Mouse (Mus musculus) bone marrow, adult 2 months (tissue): Measurements from ENCODE around the gene Grcc10. TPM values are rescaled to one million over a fixed set of nuclear protein-coding genes. Genes with fewer than 3 reads are reported as not detected.

ENCODE experiments used
- H3K27ac ChIP-seq: fragments of 200-500 bp; 2 replicates; pipeline ENCODE4 v1.5.1; 2012; ENCODE audit warnings: low read depth, mild to moderate bottlenecking, control low read depth, inconsistent platforms, low read length; ENCODE audit not compliant: control insufficient read depth, poor library complexity, insufficient read depth
- H3K4me1 ChIP-seq: fragments of 200-500 bp; 2 replicates; pipeline ENCODE4 v1.6.1; 2011; ENCODE audit warnings: low read length; ENCODE audit not compliant: control insufficient read depth, insufficient read depth
- H3K4me3 ChIP-seq: fragments of 200-500 bp; replicated peaks from 2 replicates; pipeline ENCODE3; 2011; ENCODE audit warnings: mild to moderate bottlenecking, low read depth, low read length, control low read depth; ENCODE audit not compliant: control insufficient read depth
- CTCF ChIP-seq: fragments of 200-500 bp; IDR thresholded peaks from 2 replicates; pipeline ENCODE4 v1.5.1; 2011; ENCODE audit warnings: low read length, control low read depth; ENCODE audit not compliant: control insufficient read depth, insufficient read depth
- POLR2A ChIP-seq: fragments of 200-500 bp; IDR thresholded peaks from 2 replicates; pipeline ENCODE4 v1.6.1; 2011; ENCODE audit warnings: low read depth, mild to moderate bottlenecking, control low read depth, low read length, borderline replicate concordance; ENCODE audit not compliant: control insufficient read depth
- WGBS: fragments of 180-500 bp; shearing (Covaris S2); methylation state at CpG from one replicate; pipeline ENCODE4 v1.1.7; 2018; 5-methylcytosine and 5-hydroxymethylcytosine counted together
- polyA plus RNA-seq: library from polyadenylated mRNA; stranded (reverse); fragments of >200 nt; gene quantifications from 2 replicates; pipeline ENCODE4 v1.2.4, GENCODE M21; 2011; ENCODE audit warnings: low replicate concordance; ENCODE audit not compliant: missing spikeins, insufficient read depth, insufficient read length

Grcc10 gene
- polyA plus RNA-seq, 1 experiment = 208 TPM

DNA sequence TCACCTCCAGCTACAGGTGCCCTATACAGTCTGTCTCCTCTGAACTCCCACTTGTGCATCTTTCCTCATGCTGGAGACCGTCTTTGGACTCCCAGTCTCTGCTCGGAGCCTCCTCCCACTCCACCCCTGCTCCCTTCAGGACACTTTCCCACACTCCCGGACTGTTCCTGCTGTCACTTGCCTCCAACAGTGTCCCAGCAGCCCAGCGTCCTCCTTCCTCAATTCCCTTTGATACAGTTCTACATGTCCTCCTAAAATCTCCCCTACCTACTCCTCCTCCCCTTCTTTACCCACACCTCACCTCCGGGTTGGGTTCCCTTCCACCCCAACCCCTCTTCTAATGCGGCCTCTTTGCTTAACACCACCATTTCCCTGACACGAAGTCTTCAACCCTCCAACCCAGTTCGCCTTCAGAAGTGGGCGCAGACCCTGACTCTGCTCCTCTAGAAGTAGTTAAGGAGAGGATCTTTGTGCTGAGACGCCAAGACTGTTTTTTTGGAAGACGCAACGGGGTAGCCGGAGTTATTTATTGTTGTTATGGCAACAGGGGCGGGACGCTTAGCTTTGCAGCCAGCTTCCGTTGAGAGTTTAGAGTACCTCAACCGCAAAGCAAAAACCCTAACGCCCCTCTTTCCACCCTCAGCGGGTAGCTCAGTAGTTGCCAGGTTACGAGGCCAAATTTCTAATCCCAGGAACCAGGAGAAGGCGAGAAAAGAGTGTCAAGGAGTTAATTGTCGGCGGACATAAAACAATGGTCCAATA, 38.2 kb upstream of the Grcc10 start, which contains the start of gene Lrrc23:
Gene Lrrc23, minus strand, starts transcription at position 506 of the 762 bp plus-strand sequence.
- H3K4me3 ChIP-seq = no peak within 1 kb of the TSS
- TF ChIP-seq CTCF (no peak), POLR2A (no peak)
- H3K27ac ChIP-seq = no peak within 1 kb of the TSS
- H3K4me1 ChIP-seq = no peaks in the 10 kb centered on the region; the same call in 1 of the 2 replicates
- 5% methylated on average over 23 of the region's 23 CpGs for WGBS

DNA sequence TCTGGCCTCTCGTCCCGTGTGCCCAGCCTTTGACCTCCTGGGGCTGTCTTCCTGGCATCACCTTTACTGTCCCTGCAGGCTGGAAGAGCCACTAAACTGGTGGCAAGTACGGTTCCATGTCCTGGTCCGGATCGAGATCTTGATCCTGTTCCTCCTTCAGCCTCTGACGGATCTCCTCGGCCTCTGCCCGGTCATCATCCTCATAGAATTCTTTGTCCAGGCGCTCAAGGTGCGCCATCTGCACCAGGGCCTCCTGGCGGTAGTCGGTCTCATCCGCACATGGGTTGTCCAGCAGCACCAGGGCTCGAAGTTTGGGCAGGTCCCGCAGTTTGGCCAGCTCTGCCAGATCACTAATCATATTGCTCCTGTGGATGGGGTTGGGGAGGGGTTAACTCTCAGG, 29.3 kb upstream of the Grcc10 start:
- WGBS = 85% methylated on average over 15 of the region's 15 CpGs
- Histone ChIP-seq H3K27ac (no peak overlapping the region), H3K4me3 (no peak overlapping the region), H3K4me1 (no peaks in the 10 kb centered on the region)
- no peak for TF ChIP-seq POLR2A
- TF ChIP-seq CTCF = no peak

DNA sequence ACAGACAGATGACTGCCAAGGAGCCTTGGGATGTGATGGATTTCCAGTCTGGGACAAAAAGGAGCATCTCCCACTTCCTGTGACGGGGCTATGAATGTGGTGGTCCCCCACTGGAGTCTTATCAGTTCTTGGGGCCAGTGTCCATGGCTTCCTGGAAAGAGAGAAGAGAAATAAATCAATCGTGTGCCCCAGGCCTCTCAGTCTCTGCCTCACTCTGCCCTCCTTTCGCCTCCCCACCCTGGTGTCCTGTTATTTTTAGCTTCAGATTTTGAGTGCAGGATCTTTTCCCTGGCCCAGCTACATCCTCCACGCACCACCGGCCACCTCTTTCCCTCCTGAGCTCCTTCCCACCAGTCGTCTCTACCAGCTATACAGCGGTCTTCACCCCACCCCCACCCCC, 28.8 kb upstream of the Grcc10 start:
- 49% methylated on average over 7 of the region's 7 CpGs for WGBS
- no peak overlapping the region for H3K4me3 ChIP-seq
- TF ChIP-seq POLR2A = no peak
- TF ChIP-seq CTCF = no peak
- H3K4me1 ChIP-seq = no peaks in the 10 kb centered on the region
- H3K27ac ChIP-seq = no peak overlapping the region

DNA sequence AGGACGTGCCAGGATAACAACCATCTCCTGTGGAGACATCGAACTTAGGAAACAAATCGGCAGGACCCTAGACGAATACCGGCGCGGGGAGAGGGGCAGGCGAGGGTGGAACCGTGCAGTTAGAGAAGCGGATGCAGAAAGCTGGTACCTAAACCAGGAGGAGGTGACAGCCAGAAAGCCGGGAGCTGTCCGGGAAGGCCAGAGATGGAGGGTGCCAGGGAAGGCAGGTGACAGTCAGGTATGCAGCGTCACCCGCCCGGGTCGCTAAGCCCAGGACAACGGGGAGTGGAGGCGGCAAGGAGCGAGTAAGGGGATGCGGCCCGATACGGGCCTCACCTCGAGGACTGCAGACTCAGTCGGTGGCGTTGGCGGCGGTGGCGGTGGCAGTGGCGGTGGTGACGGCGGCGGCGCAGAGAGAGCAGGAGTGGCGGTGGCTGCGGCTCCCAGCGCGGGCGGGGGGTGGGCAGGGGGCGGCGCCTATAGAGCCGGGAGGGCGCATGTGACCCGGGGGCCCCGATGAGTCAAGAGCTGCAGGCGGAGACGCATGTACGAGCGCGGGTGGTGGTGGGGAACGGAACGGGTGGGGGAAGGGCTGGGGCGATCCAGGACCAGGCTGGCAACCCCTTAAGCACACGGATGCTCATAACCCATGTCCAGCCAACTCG, 28.1 kb upstream of the Grcc10 start, which contains the start of gene Eno2:
Gene Eno2, minus strand, starts transcription at position 573 of the 665 bp plus-strand sequence.
- no peaks in the 10 kb centered on the region for H3K4me1 ChIP-seq
- WGBS = 1% methylated on average over 51 of the region's 54 CpGs
- peak within 1 kb of the TSS; percentile 1 for H3K4me3 ChIP-seq
- no peak within 1 kb of the TSS for H3K27ac ChIP-seq
- TF ChIP-seq POLR2A (no peak), CTCF (no peak)

DNA sequence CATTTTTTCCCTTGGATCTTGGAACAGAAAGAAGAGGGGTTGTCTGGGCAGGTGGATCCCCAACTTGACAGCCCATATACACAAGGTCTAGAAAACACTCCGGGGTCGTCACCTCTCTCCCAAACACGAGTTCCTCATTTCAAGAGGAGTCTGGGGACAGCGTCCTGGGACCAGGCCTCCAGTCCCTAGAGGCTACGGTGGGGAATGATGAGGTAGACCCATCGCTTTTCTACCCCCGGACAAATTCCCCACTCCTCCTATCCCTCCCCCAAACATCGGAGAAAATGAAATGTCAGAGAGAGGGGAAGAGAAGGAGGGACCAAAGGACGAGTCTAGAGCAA, 27.5 kb upstream of the Grcc10 start:
- Histone ChIP-seq H3K27ac (no peak overlapping the region), H3K4me1 (no peaks in the 10 kb centered on the region), H3K4me3 (no peak overlapping the region)
- 2% methylated on average over 9 of the region's 9 CpGs for WGBS
- TF ChIP-seq POLR2A (no peak), CTCF (no peak)

DNA sequence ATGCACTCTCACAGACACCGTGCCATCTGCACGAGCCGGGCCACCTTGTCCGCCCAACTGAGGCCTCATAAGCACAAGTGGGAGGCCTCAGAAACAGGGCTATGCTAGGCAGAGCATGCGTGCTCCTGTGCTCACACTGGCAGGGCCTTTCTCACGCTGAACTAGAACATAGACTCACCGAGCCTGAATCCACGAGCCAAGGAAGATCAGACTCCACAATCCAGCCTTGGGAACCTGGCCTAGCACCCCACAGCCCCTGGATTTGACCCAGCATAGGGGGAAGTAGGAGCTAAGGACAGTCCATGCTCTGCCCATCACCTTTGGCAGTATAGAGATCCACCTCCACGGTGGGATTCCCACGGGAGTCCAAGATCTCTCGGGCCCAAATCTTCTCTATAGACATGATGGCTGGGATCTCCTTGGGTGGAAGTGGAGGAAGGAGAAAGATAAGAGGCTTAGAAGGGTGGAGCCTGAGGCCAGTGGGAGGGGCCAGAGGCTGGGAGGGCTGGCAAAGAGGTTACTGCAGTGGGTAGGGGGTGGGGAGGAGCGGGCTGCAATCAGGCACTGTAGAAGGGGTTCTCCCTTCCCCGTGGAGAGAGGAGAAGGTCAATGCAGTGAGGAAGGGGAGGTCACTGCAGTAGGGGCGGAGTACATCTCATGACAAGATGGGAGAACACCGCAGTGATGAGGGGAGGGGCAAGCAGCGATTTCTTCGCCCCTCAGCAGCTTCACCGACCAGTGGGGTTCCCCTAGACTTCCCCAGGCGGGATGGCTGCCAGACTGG, 26.9 kb upstream of the Grcc10 start:
- 52% methylated on average over 19 of the region's 19 CpGs for WGBS
- H3K4me1 ChIP-seq = no peaks in the 10 kb centered on the region
- TF ChIP-seq CTCF (no peak), POLR2A (no peak)
- no peak overlapping the region for H3K27ac ChIP-seq
- H3K4me3 ChIP-seq = no peak overlapping the region

DNA sequence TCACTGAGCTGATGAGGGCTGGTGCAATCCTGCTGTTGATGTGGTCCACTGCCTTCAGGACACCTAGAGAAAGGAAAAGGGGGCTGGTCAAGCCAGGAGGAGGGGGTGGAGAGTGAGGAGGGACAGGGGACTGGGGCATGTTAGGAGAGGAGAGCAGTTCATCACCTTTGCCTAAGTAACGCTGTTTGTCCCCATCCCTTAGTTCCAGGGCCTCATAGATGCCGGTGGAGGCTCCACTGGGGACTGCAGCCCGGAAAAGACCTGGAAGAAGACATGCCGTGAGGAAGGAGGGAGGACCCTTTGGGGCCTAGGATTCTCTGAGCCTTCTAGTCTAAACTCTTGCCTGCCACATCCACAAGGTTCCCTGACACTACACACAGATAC, 26.4 kb upstream of the Grcc10 start:
- Histone ChIP-seq H3K4me3 (no peak overlapping the region), H3K27ac (no peak overlapping the region), H3K4me1 (no peaks in the 10 kb centered on the region)
- WGBS = 92% methylated on average over 4 of the region's 4 CpGs
- TF ChIP-seq CTCF (no peak), POLR2A (no peak)

DNA sequence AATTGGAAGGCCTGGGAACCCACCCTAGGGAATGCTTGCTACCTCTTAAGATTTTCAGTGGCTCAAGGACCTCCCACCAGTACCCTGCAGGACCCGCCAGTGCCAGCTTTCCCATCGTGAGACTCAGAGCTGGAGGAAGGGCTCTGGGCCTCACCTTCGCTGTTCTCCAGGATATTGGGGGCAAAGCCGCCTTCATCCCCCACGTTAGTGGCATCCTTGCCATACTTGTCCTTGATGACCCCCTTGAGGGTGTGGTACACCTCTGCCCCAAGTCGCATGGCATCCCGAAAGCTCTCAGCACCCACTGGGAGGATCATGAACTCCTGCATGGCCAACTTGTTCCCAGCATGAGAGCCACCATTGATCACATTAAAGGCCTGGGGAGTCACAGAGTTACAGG, 24.8 kb upstream of the Grcc10 start:
- 81% methylated on average over 7 of the region's 7 CpGs for WGBS

More for the DNA sequence above, 24.8 kb upstream of the Grcc10 start:
- no peak overlapping the region for H3K27ac ChIP-seq
- TF ChIP-seq POLR2A (no peak), CTCF (no peak)
- H3K4me1 ChIP-seq = no peaks in the 10 kb centered on the region
- no peak overlapping the region for H3K4me3 ChIP-seq
